Mouse (Mus musculus) heart, adult 2 months (tissue): ENCODE results near the gene Rcc2. TPM values are rescaled to one million over a fixed set of nuclear protein-coding genes. Genes with fewer than 3 reads are reported as not detected.

Experiments
- DNase-seq, 2 experiments: peaks; one replicate each; pipeline ENCODE4 v3.0.0; 2021
- H3K27ac ChIP-seq: fragments of 200-600 bp; 2 replicates; pipeline ENCODE4 v1.8.1; 2022
- H3K27me3 ChIP-seq: fragments of 200-500 bp; 2 replicates; pipeline ENCODE4 v1.6.1; 2012; ENCODE audit warnings: mild to moderate bottlenecking, low read length, inconsistent platforms, mixed read lengths; ENCODE audit not compliant: control insufficient read depth, insufficient read depth
- H3K36me3 ChIP-seq: fragments of 200-500 bp; 2 replicates; pipeline ENCODE4 v1.6.1; 2012; ENCODE audit warnings: low read length, inconsistent platforms; ENCODE audit not compliant: control insufficient read depth, insufficient read depth
- H3K4me1 ChIP-seq: fragments of 200-500 bp; 2 replicates; pipeline ENCODE4 v1.6.1; 2011; ENCODE audit warnings: low read length; ENCODE audit not compliant: control insufficient read depth, insufficient read depth
- H3K4me3 ChIP-seq: fragments of 200-600 bp; 2 replicates; pipeline ENCODE4 v1.8.1; 2022
- H3K79me2 ChIP-seq: fragments of 200-500 bp; replicated peaks from 2 replicates; pipeline ENCODE4 v1.6.1; 2012; ENCODE audit warnings: mild to moderate bottlenecking, inconsistent platforms, low read length, moderate library complexity, mixed read lengths; ENCODE audit not compliant: control insufficient read depth, insufficient read depth
- H3K9ac ChIP-seq: fragments of 200-500 bp; 2 replicates; pipeline ENCODE4 v1.6.1; 2012; ENCODE audit warnings: low read depth, mild to moderate bottlenecking, control low read depth, inconsistent platforms, low read length, mixed read lengths
- CTCF ChIP-seq: fragments of 200-600 bp; IDR thresholded peaks from 2 replicates; pipeline ENCODE4 v1.8.1; 2022; ENCODE audit warnings: antibody characterized with exemption, mild to moderate bottlenecking, moderate library complexity
- EP300 ChIP-seq: fragments of 200-500 bp; IDR thresholded peaks from 2 replicates; pipeline ENCODE4 v1.6.1; 2011; ENCODE audit warnings: low read depth, low read length, control low read depth; ENCODE audit not compliant: insufficient read depth
- POLR2A ChIP-seq: fragments of 200-500 bp; IDR thresholded peaks from 2 replicates; pipeline ENCODE4 v1.6.1; 2011; ENCODE audit warnings: mild to moderate bottlenecking, low read depth, low read length, control low read depth; ENCODE audit not compliant: insufficient read depth
- WGBS: fragments of 180-500 bp; shearing (Covaris S2); methylation state at CpG from one replicate; pipeline ENCODE4 v1.1.7; 2018; 5-methylcytosine and 5-hydroxymethylcytosine counted together
- intact Hi-C: fragments of 180-260 bp; cut with DNase I; formaldehyde crosslinking; loops from one replicate; pipeline ENCODE4 v1.15.1; 2025
- polyA plus RNA-seq: library from polyadenylated mRNA; depleted of rRNA; stranded (reverse); fragments of >200 nt; gene quantifications from 2 replicates; pipeline ENCODE4 v1.2.3, GENCODE M21; 2012
- total RNA-seq, 2 experiments: library from RNA; stranded (reverse); gene quantifications; 2 replicates each; pipeline ENCODE4 v1.2.3; 2021

The Rcc2 gene
- total and polyA plus RNA-seq, 3 experiments, result 13.7 to 14.2 (median 14.1) TPM

DNA sequence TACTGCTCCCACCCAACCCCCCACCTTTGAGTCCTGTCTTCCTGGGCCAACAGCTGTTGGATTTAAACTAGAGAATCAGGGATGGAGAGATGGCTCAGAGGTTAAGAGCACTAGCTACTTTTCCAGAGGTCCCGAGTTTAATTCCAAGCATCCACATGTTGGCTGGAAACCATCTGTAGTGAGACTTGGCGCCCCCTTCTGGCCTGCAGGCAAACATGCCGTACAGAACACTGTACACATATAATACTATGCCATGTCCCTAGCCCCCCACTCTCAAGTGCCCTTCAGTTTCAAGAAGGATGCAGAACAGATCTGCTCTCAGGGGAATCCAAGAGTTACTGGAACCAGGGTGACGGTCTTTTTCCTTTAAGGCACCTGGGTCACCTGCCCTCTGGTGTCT lies 31.3 kb downstream of the Rcc2 start:
- intact Hi-C loops, result no loop called here
- WGBS, result 72% methylated on average over 4 of the region's 4 CpGs
- Histone ChIP-seq H3K4me1 (no peaks in the 10 kb centered on the region), H3K4me3 (no peak overlapping the region), H3K36me3 (no peaks in the 10 kb centered on the region), H3K79me2 (no peaks in the 10 kb centered on the region), H3K9ac (no peak overlapping the region), H3K27me3 (no peaks in the 10 kb centered on the region), H3K27ac (no peak overlapping the region)
- DNase-seq, result no peak
- TF ChIP-seq POLR2A, result no peak
- TF ChIP-seq EP300, result no peak
- TF ChIP-seq CTCF, result peak; percentile 32

DNA sequence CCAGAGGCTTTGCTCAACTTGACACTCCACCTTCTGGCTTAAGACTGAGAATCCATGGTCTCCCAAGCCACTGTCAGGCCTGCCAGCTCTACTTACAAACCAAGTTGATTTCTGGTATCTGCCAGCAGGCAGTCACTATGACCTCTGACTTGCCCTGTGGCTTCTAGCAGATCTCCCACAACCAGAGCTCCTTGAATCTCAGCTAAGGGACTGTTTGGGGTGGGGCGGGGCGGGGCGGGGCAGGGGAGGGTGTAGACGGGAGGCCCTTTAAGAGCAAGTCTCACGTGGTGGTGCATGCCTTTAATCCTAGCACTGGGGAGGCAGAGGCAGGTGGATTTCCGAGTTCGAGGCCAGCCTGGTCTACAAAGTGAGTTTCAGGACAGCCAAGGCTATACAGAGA lies 32.5 kb downstream of the Rcc2 start:
- intact Hi-C loops, result no loop called here
- H3K4me3 ChIP-seq, result no peak overlapping the region
- WGBS, result 77% methylated on average over 7 of the region's 7 CpGs

DNA sequence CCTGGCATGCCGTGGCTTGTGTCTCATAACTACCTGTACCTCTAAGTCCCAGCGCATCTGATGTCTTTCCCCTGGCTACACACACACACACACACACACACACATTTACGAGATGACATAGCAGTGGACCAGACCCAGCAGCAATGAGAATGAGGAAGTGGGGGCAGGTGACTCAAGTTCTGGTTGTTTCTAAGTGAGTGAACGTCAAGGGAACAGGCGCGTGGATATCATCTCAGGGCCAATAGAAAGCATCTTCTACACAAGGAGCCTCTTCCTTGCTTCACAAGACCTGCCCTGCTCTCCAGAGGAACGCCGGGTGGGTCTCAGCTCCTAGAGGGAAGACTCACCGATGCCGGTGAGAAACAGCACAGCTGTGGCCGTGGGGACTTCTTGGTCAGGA lies 40.3 kb downstream of the Rcc2 start:
- DNase-seq, result no peak
- H3K4me1 ChIP-seq, result no peaks in the 10 kb centered on the region
- H3K27ac ChIP-seq, result no peak overlapping the region
- no peaks in the 10 kb centered on the region for H3K36me3 ChIP-seq
- H3K79me2 ChIP-seq, result no peaks in the 10 kb centered on the region
- intact Hi-C loops, result no loop called here
- WGBS, result 75% methylated on average over 11 of the region's 11 CpGs
- H3K4me3 ChIP-seq, result no peak overlapping the region
- H3K27me3 ChIP-seq, result no peaks in the 10 kb centered on the region
- no peak for TF ChIP-seq POLR2A
- TF ChIP-seq CTCF, result no peak
- no peak for TF ChIP-seq EP300
- no peak overlapping the region for H3K9ac ChIP-seq

More for the DNA sequence above, 32.5 kb downstream of the Rcc2 start:
- Histone ChIP-seq H3K27ac (no peak overlapping the region), H3K9ac (no peak overlapping the region), H3K79me2 (no peaks in the 10 kb centered on the region), H3K27me3 (no peaks in the 10 kb centered on the region), H3K36me3 (no peaks in the 10 kb centered on the region), H3K4me1 (no peaks in the 10 kb centered on the region)
- DNase-seq, result no peak
- TF ChIP-seq CTCF, result no peak
- TF ChIP-seq POLR2A, result no peak
- TF ChIP-seq EP300, result no peak

DNA sequence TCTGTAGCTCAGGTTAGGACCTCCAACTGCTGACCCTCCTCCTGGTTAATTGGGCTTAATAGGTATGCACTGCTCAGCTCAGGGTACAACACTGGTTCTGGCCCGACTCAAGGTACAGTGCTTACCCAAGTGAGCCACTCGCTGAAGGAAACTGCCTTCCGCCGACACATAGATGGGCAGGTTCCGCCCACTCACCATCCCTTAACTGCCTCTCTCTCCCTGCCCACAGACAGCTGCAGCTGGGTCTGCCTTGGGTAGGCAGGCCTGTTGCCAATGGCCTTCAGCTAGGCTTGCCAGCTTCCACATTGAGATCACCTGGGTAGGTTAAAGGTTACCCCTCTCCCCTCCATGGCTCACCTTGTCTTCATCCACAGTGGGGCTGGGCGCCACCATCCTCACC lies 41.1 kb downstream of the Rcc2 start:
- no peaks in the 10 kb centered on the region for H3K79me2 ChIP-seq
- H3K27ac ChIP-seq, result no peak overlapping the region
- no peak for DNase-seq
- no peaks in the 10 kb centered on the region for H3K27me3 ChIP-seq
- H3K4me3 ChIP-seq, result no peak overlapping the region
- no peak overlapping the region for H3K9ac ChIP-seq
- 82% methylated on average over 6 of the region's 6 CpGs for WGBS
- no peaks in the 10 kb centered on the region for H3K36me3 ChIP-seq
- intact Hi-C loops, result no loop called here
- H3K4me1 ChIP-seq, result no peaks in the 10 kb centered on the region
- TF ChIP-seq CTCF (no peak), EP300 (no peak), POLR2A (no peak)

DNA sequence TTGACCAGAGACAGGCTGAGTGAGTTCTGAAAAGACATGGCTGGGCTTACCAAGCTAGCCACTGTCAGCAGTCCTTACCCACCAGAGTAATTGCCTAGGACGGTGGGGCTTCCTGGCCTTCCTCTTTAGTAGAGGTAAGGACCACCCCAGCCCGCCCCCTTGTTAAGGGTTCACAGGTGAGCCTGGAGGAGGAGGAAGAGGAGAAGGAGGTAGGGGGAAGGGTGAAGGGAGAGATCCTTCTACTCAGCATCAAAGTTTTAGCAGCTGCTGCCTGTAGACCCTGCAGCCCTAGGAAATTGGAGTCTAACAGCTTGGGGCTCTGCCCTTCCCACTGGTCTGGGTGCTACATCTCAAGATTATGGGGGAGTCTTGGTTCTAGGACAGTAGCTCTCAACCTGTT lies 42.2 kb downstream of the Rcc2 start, which contains the start of gene Padi6:
Gene Padi6, minus strand, starts transcription at position 101 of the 400 bp plus-strand sequence.
- Histone ChIP-seq H3K9ac (no peak within 1 kb of the TSS), H3K4me3 (no peak within 1 kb of the TSS), H3K27ac (no peak within 1 kb of the TSS), H3K79me2 (no peaks in the 10 kb centered on the region), H3K27me3 (no peaks in the 10 kb centered on the region), H3K4me1 (no peaks in the 10 kb centered on the region), H3K36me3 (no peaks in the 10 kb centered on the region)
- no peak for DNase-seq
- no peak for TF ChIP-seq CTCF
- no peak for TF ChIP-seq POLR2A
- TF ChIP-seq EP300, result no peak
- intact Hi-C loops, result no loop called here
- 66% methylated on average over 2 of the region's 2 CpGs for WGBS

DNA sequence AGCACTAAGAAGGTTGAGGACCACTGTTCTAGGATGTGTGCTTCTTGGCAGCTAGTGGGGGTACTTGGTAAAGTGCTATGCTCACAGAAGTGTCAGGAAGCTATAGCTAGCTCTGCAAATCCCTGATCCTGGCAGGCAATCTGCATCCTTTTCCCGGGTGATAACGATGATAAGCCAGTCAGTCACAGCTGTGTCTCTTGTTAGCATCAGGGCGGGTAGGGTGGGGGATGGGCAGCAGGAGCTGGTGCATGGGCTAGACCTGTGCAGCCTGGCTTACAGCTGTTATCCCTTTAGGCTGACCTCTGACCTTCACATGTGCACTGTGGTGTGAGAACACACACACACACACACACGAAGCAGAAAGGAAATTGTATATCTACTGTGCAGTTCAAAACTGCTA lies 42.7 kb downstream of the Rcc2 start:
- no peaks in the 10 kb centered on the region for H3K79me2 ChIP-seq
- no peak overlapping the region for H3K9ac ChIP-seq
- H3K4me1 ChIP-seq, result peaks cover 2% of the 10 kb centered on the region; the same call in 1 of the 2 replicates
- no peak for DNase-seq
- H3K27me3 ChIP-seq, result no peaks in the 10 kb centered on the region
- H3K36me3 ChIP-seq, result no peaks in the 10 kb centered on the region
- H3K4me3 ChIP-seq, result no peak overlapping the region
- no peak overlapping the region for H3K27ac ChIP-seq
- TF ChIP-seq CTCF, result no peak
- no peak for TF ChIP-seq EP300
- TF ChIP-seq POLR2A, result no peak
- 14% methylated on average over 4 of the region's 4 CpGs for WGBS
- intact Hi-C loops, result no loop called here

DNA sequence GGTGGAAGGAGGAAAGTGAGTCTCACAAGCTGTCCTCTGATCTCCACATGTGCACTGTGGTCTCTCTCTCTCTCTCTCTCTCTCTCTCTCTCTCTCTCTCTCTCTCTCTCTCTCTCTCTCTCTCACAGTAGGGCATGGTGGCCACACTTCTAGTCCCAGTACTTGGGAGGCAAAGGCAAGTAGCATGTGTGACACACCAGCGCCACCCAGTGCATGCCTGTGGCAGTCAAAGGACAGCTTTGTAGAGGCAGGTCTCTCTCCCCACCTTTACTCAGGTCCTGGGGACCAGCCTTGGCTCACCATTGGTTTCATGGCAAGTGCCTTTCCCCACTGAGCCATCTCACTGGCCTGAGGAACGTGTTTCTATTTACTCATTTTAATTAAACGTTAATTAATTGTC lies 44.3 kb downstream of the Rcc2 start:
- intact Hi-C loops, result no loop called here
- 24% methylated on average over 3 of the region's 3 CpGs for WGBS
- H3K9ac ChIP-seq, result no peak overlapping the region

More for the DNA sequence above, 44.3 kb downstream of the Rcc2 start:
- Histone ChIP-seq H3K4me3 (no peak overlapping the region), H3K36me3 (no peaks in the 10 kb centered on the region), H3K27ac (no peak overlapping the region), H3K27me3 (no peaks in the 10 kb centered on the region), H3K4me1 (peaks cover 2% of the 10 kb centered on the region; the same call in 1 of the 2 replicates), H3K79me2 (no peaks in the 10 kb centered on the region)
- no peak for TF ChIP-seq POLR2A
- no peak for TF ChIP-seq EP300
- peak; percentile 55 for TF ChIP-seq CTCF
- DNase-seq, result peak; percentile 23 to 33
